ENCODE assay signal across 9 mouse cellular contexts in genomic region chr8:120510035-120510416, GRCm38 (mm10).
A peak's percentile ranks its signal among the peaks of the same experiment; 100 is the strongest.
DNase-seq lines count a peak whose midpoint lies in the region; ATAC-seq lines count a peak whose summit lies in the region.
"Had no signal": no experiment of that assay in that cellular context is flagged by ENCODE, and none has a peak within 500 bp of the region (broad histone marks: within the 10 kb centered on the region; RNA-seq: fewer than 3 reads in every experiment).

No protein-coding gene starts in this region.

- peak overlapping the region; percentile 64 for H3K4me2 ChIP-seq in heart, embryonic 11.5 days
- H3K4me2 ChIP-seq in forebrain, embryonic 14.5 days (ENCODE audit: low read length), result peak overlapping the region; percentile 40
- H3K4me2 ChIP-seq in liver, embryonic 13.5 days, result peak overlapping the region; percentile 58

- H3K36me3 ChIP-seq in heart, embryonic 11.5 days (ENCODE audit: control insufficient read depth, insufficient read depth, low read length), result no peaks in the 10 kb centered on the region
- H3K36me3 ChIP-seq in forebrain, embryonic 14.5 days (ENCODE audit: control insufficient read depth, insufficient read depth, low read length), result no peaks in the 10 kb centered on the region
- H3K36me3 ChIP-seq in liver, embryonic 13.5 days, result peaks cover 42% of the 10 kb centered on the region

- intact Hi-C loops in heart, postnatal 14 days (cut with DNase I), result no loop called here

- no peak overlapping the region for H3K9ac ChIP-seq in heart, embryonic 11.5 days (ENCODE audit: low read depth, low read length)
- peak overlapping the region; percentile 53 for H3K9ac ChIP-seq in forebrain, embryonic 14.5 days (ENCODE audit: low read length)
- H3K9ac ChIP-seq in liver, embryonic 13.5 days, result peak overlapping the region; percentile 35

- peaks cover 90% of the 10 kb centered on the region for H3K4me1 ChIP-seq in heart, embryonic 11.5 days (ENCODE audit: control insufficient read depth, insufficient read depth, low read length)
- H3K4me1 ChIP-seq in forebrain, embryonic 14.5 days (ENCODE audit: control insufficient read depth, insufficient read depth, low read length), result peaks cover 91% of the 10 kb centered on the region
- H3K4me1 ChIP-seq in liver, embryonic 13.5 days (replicated peaks), result peaks cover 95% of the 10 kb centered on the region

- no peak for DNase-seq in heart, postnatal 14 days
- DNase-seq in 416B (ENCODE audit: low read depth), result peak; percentile 85
- no peak for DNase-seq in forebrain, embryonic 14.5 days (ENCODE audit: low spot score)
- no peak for DNase-seq in liver, embryonic 13.5 days
- no peak for DNase-seq in layer of hippocampus, postnatal 25 days (ENCODE audit: extremely low spot score in 1 of 2, low spot score in 1 of 2)
- no peak for DNase-seq in layer of hippocampus, postnatal 14 days (ENCODE audit: low spot score in 2 of 2)
- no peak for DNase-seq in spleen, postnatal 10 days (ENCODE audit: low spot score in 2 of 2)
- DNase-seq: B cell, adult 2 months had no signal

- H3K4me3 ChIP-seq in heart, embryonic 11.5 days (ENCODE audit: low read depth, low read length), result no peak overlapping the region
- peak overlapping the region; percentile 8; the same call in 1 of the 2 replicates for H3K4me3 ChIP-seq in forebrain, embryonic 14.5 days (ENCODE audit: low read depth, low read length)
- no peak overlapping the region for H3K4me3 ChIP-seq in liver, embryonic 13.5 days (replicated peaks)

- WGBS in heart, embryonic 11.5 days (ENCODE audit: insufficient replicate concordance), result 6% methylated on average over 5 of the region's 6 CpGs
- 5% methylated on average over 6 of the region's 6 CpGs for WGBS in forebrain, embryonic 14.5 days
- 9% methylated on average over 6 of the region's 6 CpGs for WGBS in liver, embryonic 13.5 days (ENCODE audit: insufficient replicate concordance)

- H3K27me3 ChIP-seq in heart, embryonic 11.5 days (ENCODE audit: control insufficient read depth, insufficient read depth, low read length), result no peaks in the 10 kb centered on the region
- H3K27me3 ChIP-seq in forebrain, embryonic 14.5 days (replicated peaks; ENCODE audit: control insufficient read depth, insufficient read depth, low read length), result no peaks in the 10 kb centered on the region
- H3K27me3 ChIP-seq in liver, embryonic 13.5 days, result no peaks in the 10 kb centered on the region

- H3K27ac ChIP-seq in heart, embryonic 11.5 days (ENCODE audit: low read depth, low read length), result peak overlapping the region; percentile 68; the same call in 1 of the 2 replicates
- H3K27ac ChIP-seq in forebrain, embryonic 14.5 days (ENCODE audit: low read depth, low read length), result peak overlapping the region; percentile 60
- peak overlapping the region; percentile 64; the same call in 1 of the 2 replicates for H3K27ac ChIP-seq in liver, embryonic 13.5 days

- ATAC-seq in heart, embryonic 11.5 days (replicated peaks; ENCODE audit: insufficient number of reproducible peaks, low FRiP score, low TSS enrichment), result no peak
- ATAC-seq in forebrain, embryonic 14.5 days, result no peak
- ATAC-seq in liver, embryonic 13.5 days (ENCODE audit: low read depth), result no peak

- no peaks in the 10 kb centered on the region for H3K9me3 ChIP-seq in heart, embryonic 11.5 days (replicated peaks; ENCODE audit: control insufficient read depth, low read length)
- no peaks in the 10 kb centered on the region for H3K9me3 ChIP-seq in forebrain, embryonic 14.5 days (replicated peaks; ENCODE audit: control insufficient read depth, low read length)
- no peaks in the 10 kb centered on the region for H3K9me3 ChIP-seq in liver, embryonic 13.5 days (replicated peaks)
